Mouse (Mus musculus) midbrain, postnatal 0 days (tissue): ENCODE results near the gene Lamtor3. TPM values are rescaled to one million over a fixed set of nuclear protein-coding genes. Genes with fewer than 3 reads are reported as not detected.
"Not testable (repeated sequence)": the region's sequence is repeated elsewhere in the genome, so short reads cannot be mapped to it uniquely, and the experiment has no call there.

Source experiments
- ATAC-seq: fragments of 200-750 bp; cut with Nextera tagmentation; 2 replicates; pipeline ENCODE4 v1.8.0; 2017; ENCODE audit warnings: moderate number of reproducible peaks, mild to moderate bottlenecking, moderate TSS enrichment, moderate library complexity; ENCODE audit not compliant: low FRiP score
- DNase-seq: peaks from one replicate; pipeline ENCODE4 v3.0.0-alpha.2; 2015; ENCODE audit warnings: low spot score
- H3K27ac ChIP-seq: fragments of 300-500 bp; sonication (generic); 2 replicates; pipeline ENCODE4 v1.5.1; 2014; ENCODE audit warnings: low read depth, mild to moderate bottlenecking, low read length, mixed read lengths
- H3K27me3 ChIP-seq: fragments of 300-500 bp; sonication (generic); 2 replicates; pipeline ENCODE4 v1.6.1; 2014; ENCODE audit warnings: low read length, control low read depth, mixed read lengths; ENCODE audit not compliant: insufficient read depth
- H3K36me3 ChIP-seq: fragments of 300-500 bp; sonication (generic); 2 replicates; pipeline ENCODE4 v1.6.1; 2014; ENCODE audit warnings: low read length, control low read depth, mixed read lengths; ENCODE audit not compliant: insufficient read depth
- H3K4me1 ChIP-seq: fragments of 300-500 bp; sonication (generic); 2 replicates; pipeline ENCODE4 v1.6.1; 2014; ENCODE audit warnings: mild to moderate bottlenecking, control low read depth, antibody characterized with exemption, low read length, mixed read lengths; ENCODE audit not compliant: insufficient read depth
- H3K4me2 ChIP-seq: fragments of 300-500 bp; sonication (generic); 2 replicates; pipeline ENCODE4 v1.6.1; 2014; ENCODE audit warnings: low read depth, mild to moderate bottlenecking, low read length, mixed read lengths; ENCODE audit not compliant: poor library complexity, severe bottlenecking
- H3K4me3 ChIP-seq: fragments of 300-500 bp; sonication (generic); 2 replicates; pipeline ENCODE4 v1.5.1; 2014; ENCODE audit warnings: low read depth, mild to moderate bottlenecking, low read length, moderate library complexity
- H3K9ac ChIP-seq: fragments of 300-500 bp; sonication (generic); replicated peaks from 2 replicates; pipeline ENCODE4 v1.6.1; 2014; ENCODE audit warnings: mild to moderate bottlenecking, low read length, moderate library complexity, mixed read lengths; ENCODE audit not compliant: poor library complexity, severe bottlenecking
- H3K9me3 ChIP-seq: fragments of 300-500 bp; sonication (generic); 2 replicates; pipeline ENCODE4 v1.6.1; 2016; ENCODE audit warnings: low read length, control low read depth
- CTCF ChIP-seq: IDR thresholded peaks from 2 replicates; pipeline ENCODE4 v1.5.1; 2016; ENCODE audit warnings: antibody characterized with exemption, mild to moderate bottlenecking
- WGBS: fragments of 180-500 bp; shearing (Covaris S2); extraction: QIAGEN DNeasy Blood & Tissue Kit; methylation state at CpG from one replicate; pipeline ENCODE4 v1.1.7; 2014; 5-methylcytosine and 5-hydroxymethylcytosine counted together
- polyA plus RNA-seq: library from polyadenylated mRNA; unstranded; fragments of >200 nt; fragmentation: Nextera tagmentation; extraction: Ambion mirVana; gene quantifications from 2 replicates; pipeline ENCODE4 v1.2.1, GENCODE M21; 2015
- total RNA-seq: library from RNA; depleted of rRNA; stranded (reverse); fragments of >200 nt; gene quantifications from 2 replicates; pipeline ENCODE4 v1.2.3, GENCODE M21; 2014

The Lamtor3 gene
- total and polyA plus RNA-seq, 2 experiments from 2014 or later = 97.7 to 113 TPM

DNA sequence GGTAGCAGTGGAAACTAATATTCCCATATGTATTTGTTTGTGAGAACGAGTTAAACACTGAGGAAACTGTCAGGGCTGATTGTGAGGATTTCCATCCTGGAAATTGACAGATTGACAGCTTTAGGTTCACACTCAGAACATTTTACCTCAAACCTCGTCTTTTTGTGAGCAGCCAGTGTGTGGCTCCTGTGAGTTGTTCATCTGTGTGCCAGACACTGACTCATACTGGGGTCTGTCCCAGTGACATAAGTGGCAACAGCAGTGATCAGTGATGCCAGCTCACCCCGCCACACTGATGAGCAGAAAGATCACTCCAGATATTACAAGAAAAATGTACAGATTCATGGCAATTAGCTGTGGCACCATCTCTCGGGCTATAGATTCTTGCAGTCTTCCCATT lies 41.1 kb downstream of the Lamtor3 start:
- Histone ChIP-seq H3K27ac (no peak overlapping the region), H3K4me2 (no peak overlapping the region), H3K4me3 (no peak overlapping the region), H3K9ac (no peak overlapping the region), H3K36me3 (no peaks in the 10 kb centered on the region), H3K27me3 (no peaks in the 10 kb centered on the region), H3K4me1 (no peaks in the 10 kb centered on the region), H3K9me3 (no peaks in the 10 kb centered on the region)
- TF ChIP-seq CTCF = no peak
- DNase-seq = no peak
- 79% methylated on average over 4 of the region's 4 CpGs for WGBS
- no peak for ATAC-seq

DNA sequence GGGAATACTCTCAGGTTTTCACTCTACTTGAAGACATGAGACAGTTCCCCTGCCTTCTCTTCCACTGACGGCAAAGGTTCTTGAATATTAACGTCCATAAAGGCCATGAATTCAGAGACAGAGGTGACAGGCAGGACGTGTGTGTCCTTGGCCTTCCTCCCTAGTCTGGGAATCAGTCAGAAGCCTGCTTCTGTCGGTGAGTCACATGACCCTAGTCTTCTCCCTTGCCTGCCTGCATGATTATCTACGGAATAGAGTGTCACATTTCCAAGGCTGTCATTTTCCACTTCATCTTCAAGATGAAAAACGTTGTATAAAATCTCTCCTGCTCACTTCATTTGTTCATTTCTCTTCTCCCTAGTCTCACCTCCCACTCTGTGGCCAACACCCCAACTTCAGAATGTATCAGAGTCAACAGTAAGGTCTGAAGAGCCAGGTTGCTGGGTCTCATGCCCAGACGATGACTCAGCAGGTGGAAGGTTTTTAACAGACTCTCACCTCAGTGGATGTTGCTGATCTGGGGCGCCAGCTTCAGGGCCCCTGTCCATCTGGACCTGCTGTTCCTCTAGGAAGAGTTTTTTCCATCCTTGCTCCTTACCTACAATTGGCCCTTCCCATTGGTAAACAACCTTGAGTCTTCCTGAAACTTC lies 43.6 kb downstream of the Lamtor3 start:
- H3K27me3 ChIP-seq = no peaks in the 10 kb centered on the region
- ATAC-seq (no peak), DNase-seq (no peak)
- no peak overlapping the region for H3K27ac ChIP-seq
- no peak for TF ChIP-seq CTCF
- H3K36me3 ChIP-seq = no peaks in the 10 kb centered on the region
- no peaks in the 10 kb centered on the region for H3K4me1 ChIP-seq
- H3K4me3 ChIP-seq = no peak overlapping the region
- no peak overlapping the region for H3K4me2 ChIP-seq
- no peaks in the 10 kb centered on the region for H3K9me3 ChIP-seq
- no peak overlapping the region for H3K9ac ChIP-seq
- WGBS = 55% methylated on average over 8 of the region's 8 CpGs

DNA sequence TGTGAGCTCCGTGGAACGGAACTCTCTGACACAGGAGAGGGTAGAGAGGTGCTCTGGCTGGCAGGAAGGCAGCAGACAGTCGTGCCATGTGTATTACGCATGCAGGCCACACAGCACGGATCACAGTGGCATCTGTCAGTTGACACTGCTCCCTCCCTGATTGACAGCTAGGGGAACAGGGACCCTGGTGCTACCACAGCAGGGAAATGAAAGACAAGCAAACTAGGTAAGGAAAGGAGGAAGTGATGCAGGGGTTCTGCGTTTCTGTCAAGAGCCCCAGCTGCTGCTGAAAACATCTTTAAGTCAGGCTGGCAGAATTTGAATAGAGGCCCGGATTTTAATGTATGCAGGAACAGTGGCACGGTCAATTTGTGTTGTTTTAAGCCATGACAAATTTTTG lies 45.2 kb downstream of the Lamtor3 start:
- no peak overlapping the region for H3K9ac ChIP-seq
- H3K4me3 ChIP-seq = no peak overlapping the region
- H3K9me3 ChIP-seq = no peaks in the 10 kb centered on the region
- DNase-seq (no peak), ATAC-seq (no peak)
- H3K27ac ChIP-seq = no peak overlapping the region
- no peak overlapping the region for H3K4me2 ChIP-seq
- no peaks in the 10 kb centered on the region for H3K36me3 ChIP-seq
- no peaks in the 10 kb centered on the region for H3K4me1 ChIP-seq
- no peak for TF ChIP-seq CTCF
- WGBS = 59% methylated on average over 8 of the region's 8 CpGs
- H3K27me3 ChIP-seq = no peaks in the 10 kb centered on the region

DNA sequence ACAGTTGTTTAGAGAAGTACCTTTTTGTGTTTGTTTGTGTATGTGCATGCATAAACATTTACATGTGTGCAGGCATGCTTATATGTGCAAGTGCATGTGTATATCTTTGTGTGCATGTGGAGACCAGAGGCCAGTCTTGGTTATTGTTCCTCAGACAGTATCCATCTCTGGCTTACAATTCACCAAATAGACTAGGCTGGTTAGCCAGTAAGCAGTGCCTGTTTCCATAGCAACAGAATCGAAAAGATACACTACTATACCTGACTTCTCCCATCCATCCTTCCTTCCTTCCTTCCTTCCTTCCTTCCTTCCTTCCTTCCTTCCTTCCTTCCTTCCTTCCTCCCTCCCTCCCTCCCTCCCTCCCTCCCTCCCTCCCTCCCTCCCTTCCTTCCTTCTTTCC lies 45.7 kb downstream of the Lamtor3 start:
- not testable (repeated sequence) for H3K4me1 ChIP-seq, H3K36me3 ChIP-seq, H3K4me2 ChIP-seq, H3K4me3 ChIP-seq, H3K9ac ChIP-seq, H3K27me3 ChIP-seq, H3K9me3 ChIP-seq, H3K27ac ChIP-seq
- WGBS = 38% methylated on average over 1 of the region's 1 CpGs
- 0 out of 2 replicates have a peak, but pooled peaks have one; percentile 39 for ATAC-seq
- peak; percentile 18 for DNase-seq

DNA sequence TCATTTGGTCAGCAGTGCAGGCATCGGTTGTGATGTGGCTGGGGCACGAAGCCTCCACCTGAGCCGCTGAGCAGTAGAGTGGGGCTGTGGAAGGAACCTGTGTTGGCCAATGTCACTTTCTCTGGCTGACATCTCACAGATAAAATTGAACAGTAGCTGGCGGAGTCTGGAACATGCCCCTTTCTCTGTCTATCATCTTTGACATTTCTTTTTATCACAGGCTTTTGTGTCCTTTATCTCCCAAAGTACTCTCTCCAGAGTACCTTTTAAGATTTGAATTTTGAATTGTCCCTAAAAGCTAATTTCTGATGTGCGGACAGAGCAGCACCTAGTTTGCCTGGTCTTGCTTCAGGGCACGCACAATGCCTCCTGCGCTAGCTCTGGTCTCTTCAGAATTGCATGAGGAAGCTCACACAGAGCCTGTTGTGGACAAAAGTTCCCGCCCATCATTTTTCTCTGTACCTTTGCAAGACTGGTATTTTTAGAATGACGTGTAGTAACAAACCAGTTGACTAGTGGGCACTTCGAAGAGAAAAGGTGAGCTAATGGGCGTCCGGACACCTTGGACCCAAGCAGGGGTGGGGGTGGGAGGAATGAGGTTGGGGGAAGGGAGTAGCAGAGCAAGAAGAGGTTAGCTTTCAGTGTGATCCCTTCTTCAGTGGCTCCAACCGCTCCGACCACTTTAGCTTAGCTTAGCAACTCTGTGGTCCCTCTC lies 50.0 kb downstream of the Lamtor3 start:
- no peak for TF ChIP-seq CTCF
- ATAC-seq = no peak
- WGBS = 88% methylated on average over 14 of the region's 14 CpGs
- Histone ChIP-seq H3K9me3 (no peaks in the 10 kb centered on the region), H3K27ac (no peak overlapping the region), H3K36me3 (no peaks in the 10 kb centered on the region), H3K27me3 (no peaks in the 10 kb centered on the region), H3K4me2 (no peak overlapping the region), H3K4me3 (no peak overlapping the region), H3K4me1 (no peaks in the 10 kb centered on the region), H3K9ac (no peak overlapping the region)
- no peak for DNase-seq

DNA sequence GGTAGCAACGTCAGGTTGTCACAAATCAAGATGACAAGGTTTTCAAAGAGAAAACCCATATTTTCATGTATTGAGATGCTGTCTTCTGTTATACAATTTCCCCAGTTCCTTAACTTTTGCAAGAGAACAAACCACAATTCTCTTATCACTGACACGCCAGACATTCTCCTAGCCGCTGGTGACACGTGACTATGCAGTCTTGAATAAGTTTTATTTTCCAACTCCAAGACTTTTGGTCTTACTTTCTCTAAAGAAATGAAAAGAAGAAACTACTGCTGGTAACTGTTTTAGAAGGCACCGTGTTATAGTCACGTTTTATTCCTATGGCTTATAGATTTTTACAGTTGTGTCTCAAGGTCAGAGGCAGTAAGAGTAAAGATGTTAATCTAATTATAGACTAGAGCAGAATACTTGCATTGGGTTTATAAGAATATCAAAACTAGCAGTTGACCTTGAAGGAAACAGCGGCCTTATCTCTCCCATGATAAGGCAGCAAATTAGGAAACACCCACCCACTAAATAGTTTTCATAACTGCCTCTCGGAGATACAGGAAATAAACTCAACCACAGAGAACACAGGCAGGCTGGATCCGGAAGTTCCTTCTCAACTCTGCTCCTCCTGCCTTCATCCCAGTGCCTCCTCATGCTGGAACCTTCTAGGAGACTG lies 50.6 kb downstream of the Lamtor3 start:
- Histone ChIP-seq H3K27me3 (no peaks in the 10 kb centered on the region), H3K4me2 (no peak overlapping the region), H3K4me3 (no peak overlapping the region), H3K4me1 (no peaks in the 10 kb centered on the region), H3K9me3 (no peaks in the 10 kb centered on the region), H3K36me3 (no peaks in the 10 kb centered on the region), H3K9ac (no peak overlapping the region), H3K27ac (no peak overlapping the region)
- no peak for TF ChIP-seq CTCF
- WGBS = 88% methylated on average over 9 of the region's 9 CpGs
- ATAC-seq (no peak), DNase-seq (no peak)
